Mouse (Mus musculus) MEL (cell line): ENCODE data around the gene Utp20. TPM values are rescaled to one million over a fixed set of nuclear protein-coding genes. Genes with fewer than 3 reads are reported as not detected.

ENCODE experiments used
- DNase-seq: peaks from one replicate; pipeline ENCODE4 v3.0.0; 2011; ENCODE audit warnings: low read depth, low spot score
- H3K27ac ChIP-seq: 2 replicates; pipeline ENCODE4 v1.5.1; 2012; ENCODE audit warnings: low read depth, mild to moderate bottlenecking, control low read depth, low read length, moderate library complexity; ENCODE audit not compliant: control insufficient read depth
- H3K27me3 ChIP-seq, 2 experiments: fragments of 150-350 bp in 1 of 2; sonication (generic) in 1 of 2; 2 replicates each; pipeline ENCODE4 v1.6.1; 2012; ENCODE audit warnings: low read length in 2 of 2, mild to moderate bottlenecking in 2 of 2, improper control_type of control experiment in 1 of 2, moderate library complexity in 1 of 2; ENCODE audit not compliant: insufficient read depth in 2 of 2, control insufficient read depth in 1 of 2
- H3K36me3 ChIP-seq, 2 experiments: 2 replicates each; pipeline ENCODE4 v1.6.1; 2012 to 2014; ENCODE audit warnings: low read length in 2 of 2, improper control_type of control experiment in 1 of 2, inconsistent platforms in 1 of 2, mild to moderate bottlenecking in 1 of 2; ENCODE audit not compliant: insufficient read depth in 2 of 2, control insufficient read depth in 1 of 2
- H3K4me1 ChIP-seq, 2 experiments: fragments of 150-350 bp in 1 of 2; sonication (generic) in 1 of 2; 2 replicates each; pipeline ENCODE4 v1.6.1; 2012; ENCODE audit warnings: low read length in 2 of 2, improper control_type of control experiment in 1 of 2, mild to moderate bottlenecking in 1 of 2; ENCODE audit not compliant: insufficient read depth in 2 of 2, control insufficient read depth in 1 of 2
- H3K4me3 ChIP-seq, 2 experiments: fragments of 150-350 bp in 1 of 2; sonication (generic) in 1 of 2; 2 replicates each; pipeline ENCODE4 v1.5.1; 2012; ENCODE audit warnings: low read depth in 2 of 2, low read length in 2 of 2, mild to moderate bottlenecking in 2 of 2, moderate library complexity in 2 of 2, control low read depth in 1 of 2, improper control_type of control experiment in 1 of 2; ENCODE audit not compliant: control insufficient read depth in 1 of 2, insufficient read depth in 1 of 2
- H3K79me2 ChIP-seq: 2 replicates; pipeline ENCODE4 v1.6.1; 2012; ENCODE audit warnings: mild to moderate bottlenecking, low read length, moderate library complexity; ENCODE audit not compliant: control insufficient read depth, poor library complexity, insufficient read depth
- H3K9ac ChIP-seq: 2 replicates; pipeline ENCODE4 v1.6.1; 2012; ENCODE audit warnings: low read depth, mild to moderate bottlenecking, control low read depth, low read length, moderate library complexity; ENCODE audit not compliant: control insufficient read depth, poor library complexity, severe bottlenecking
- H3K9me3 ChIP-seq: fragments of 150-350 bp; sonication (generic); replicated peaks from 2 replicates; pipeline ENCODE4 v1.6.1; 2012; ENCODE audit warnings: mild to moderate bottlenecking, low read length, improper control_type of control experiment, moderate library complexity; ENCODE audit not compliant: insufficient read depth
- CHD2 ChIP-seq: IDR thresholded peaks from 2 replicates; pipeline ENCODE4 v1.6.1; 2011; ENCODE audit warnings: low read length, improper control_type of control experiment
- CTCF ChIP-seq, 3 experiments: IDR thresholded peaks in 2 of 3; conservative IDR thresholded peaks in 1 of 3; 2 replicates each; pipeline ENCODE4 v1.5.1; 2011 to 2012; ENCODE audit warnings: low read length in 3 of 3, low read depth in 2 of 3, mild to moderate bottlenecking in 2 of 3, improper control_type of control experiment in 1 of 3, inconsistent platforms in 1 of 3, mixed read lengths in 1 of 3, moderate library complexity in 1 of 3; ENCODE audit not compliant: control insufficient read depth in 1 of 3, insufficient read depth in 1 of 3, poor library complexity in 1 of 3, severe bottlenecking in 1 of 3
- ELF1 ChIP-seq: IDR thresholded peaks from 2 replicates; pipeline ENCODE4 v1.6.1; 2014; ENCODE audit warnings: low read depth, mild to moderate bottlenecking, inconsistent platforms, low read length, improper control_type of control experiment, moderate library complexity
- GABPA ChIP-seq: IDR thresholded peaks from 2 replicates; pipeline ENCODE4 v1.6.1; 2012; ENCODE audit warnings: low read depth, mild to moderate bottlenecking, inconsistent platforms, low read length, improper control_type of control experiment, moderate library complexity
- GATA1 ChIP-seq: IDR thresholded peaks from 2 replicates; pipeline ENCODE4 v1.6.1; 2011; ENCODE audit warnings: low read depth, low read length, improper control_type of control experiment
- HCFC1 ChIP-seq: IDR thresholded peaks from 2 replicates; pipeline ENCODE4 v1.6.1; 2012; ENCODE audit warnings: low read depth, mild to moderate bottlenecking, inconsistent platforms, low read length, improper control_type of control experiment, moderate library complexity
- JUND ChIP-seq: IDR thresholded peaks from 2 replicates; pipeline ENCODE4 v1.6.1; 2011; ENCODE audit warnings: low read depth, mild to moderate bottlenecking, improper control_type of control experiment, low read length
- MAFK ChIP-seq: IDR thresholded peaks from 2 replicates; pipeline ENCODE4 v1.6.1; 2011; ENCODE audit warnings: low read depth, mild to moderate bottlenecking, low read length, improper control_type of control experiment, borderline replicate concordance
- MAX ChIP-seq: IDR thresholded peaks from 2 replicates; pipeline ENCODE4 v1.6.1; 2011; ENCODE audit warnings: low read length, improper control_type of control experiment
- MEF2A ChIP-seq: IDR thresholded peaks from 2 replicates; pipeline ENCODE4 v1.6.1; 2014; ENCODE audit warnings: low read depth, mild to moderate bottlenecking, inconsistent platforms, low read length, improper control_type of control experiment; ENCODE audit not compliant: poor library complexity, insufficient replicate concordance, severe bottlenecking; ENCODE audit errors: extremely low read depth
- NELFE ChIP-seq: IDR thresholded peaks from 2 replicates; pipeline ENCODE4 v1.6.1; 2011; ENCODE audit warnings: low read depth, low read length, improper control_type of control experiment
- NRF1 ChIP-seq: IDR thresholded peaks from 2 replicates; pipeline ENCODE4 v1.6.1; 2014; ENCODE audit warnings: low read depth, mild to moderate bottlenecking, inconsistent platforms, low read length, improper control_type of control experiment, moderate library complexity; ENCODE audit not compliant: poor library complexity, insufficient read depth, severe bottlenecking
- POLR2A ChIP-seq, 2 experiments: IDR thresholded peaks; 2 replicates each; pipeline ENCODE4 v1.6.1; 2011 to 2012; ENCODE audit warnings: low read length in 2 of 2, mild to moderate bottlenecking in 2 of 2, control low read depth in 1 of 2, improper control_type of control experiment in 1 of 2, low read depth in 1 of 2, moderate library complexity in 1 of 2; ENCODE audit not compliant: control insufficient read depth in 1 of 2, insufficient read depth in 1 of 2, poor library complexity in 1 of 2
- RAD21 ChIP-seq: IDR thresholded peaks from 2 replicates; pipeline ENCODE4 v1.6.1; 2011; ENCODE audit warnings: mild to moderate bottlenecking, low read depth, low read length, improper control_type of control experiment
- SIN3A ChIP-seq: IDR thresholded peaks from 2 replicates; pipeline ENCODE4 v1.6.1; 2012; ENCODE audit warnings: low read length, improper control_type of control experiment, inconsistent platforms
- SMC3 ChIP-seq: IDR thresholded peaks from 2 replicates; pipeline ENCODE4 v1.6.1; 2011; ENCODE audit warnings: low read depth, low read length, improper control_type of control experiment
- TBP ChIP-seq: IDR thresholded peaks from 2 replicates; pipeline ENCODE4 v1.8.0; 2011; ENCODE audit warnings: low read depth, low read length, improper control_type of control experiment
- TCF12 ChIP-seq: IDR thresholded peaks from 2 replicates; pipeline ENCODE4 v1.6.1; 2014; ENCODE audit warnings: low read depth, mild to moderate bottlenecking, inconsistent platforms, low read length, improper control_type of control experiment, moderate library complexity
- USF2 ChIP-seq, 2 experiments: IDR thresholded peaks; 2 replicates each; pipeline ENCODE4 v1.6.1; 2011 to 2012; ENCODE audit warnings: improper control_type of control experiment in 2 of 2, low read length in 2 of 2, borderline replicate concordance in 1 of 2, inconsistent platforms in 1 of 2, low read depth in 1 of 2, mild to moderate bottlenecking in 1 of 2; ENCODE audit not compliant: insufficient read depth in 1 of 2
- ZMIZ1 ChIP-seq: IDR thresholded peaks from 2 replicates; pipeline ENCODE4 v1.6.1; 2012; ENCODE audit warnings: low read depth, mild to moderate bottlenecking, inconsistent platforms, low read length, improper control_type of control experiment, moderate library complexity
- polyA plus RNA-seq, 2 experiments: library from polyadenylated mRNA; stranded (reverse) in 1 of 2; unstranded in 1 of 2; fragments of >175 nt in 1 of 2; fragments of >200 nt in 1 of 2; gene quantifications; 2 replicates each; pipeline versions ENCODE4 v1.2.1 to v1.2.4; 2012; ENCODE audit warnings: low replicate concordance in 2 of 2, low read depth in 1 of 2; ENCODE audit not compliant: insufficient read length in 2 of 2, insufficient read depth in 1 of 2, missing spikeins in 1 of 2
- total RNA-seq: library from RNA; depleted of rRNA; stranded (reverse); fragments of 300-350 nt; gene quantifications from 2 replicates; pipeline ENCODE4 v1.2.3, GENCODE M21; 2012

The Utp20 gene
- total and polyA plus RNA-seq, 3 experiments: 56.5 to 138 (median 62.8) TPM

- no peaks in the 10 kb centered on the region for H3K36me3 ChIP-seq
- TF ChIP-seq ZMIZ1: no peak
- no peak overlapping the region for H3K9ac ChIP-seq
Measured at GRCm38 (mm10) chr10:88860911-88861310, 34.3 kb upstream of the Utp20 start.

GRCm38 (mm10) chr10:88853326-88853725 lies 26.7 kb upstream of the Utp20 start:
- H3K9me3 ChIP-seq: no peaks in the 10 kb centered on the region
- no peaks in the 10 kb centered on the region for H3K79me2 ChIP-seq
- no peaks in the 10 kb centered on the region; a peak in 1 of 4 replicates for H3K27me3 ChIP-seq
- H3K27ac ChIP-seq: no peak overlapping the region
- no peak for TF ChIP-seq NRF1
- TF ChIP-seq TCF12: no peak
- TF ChIP-seq HCFC1: no peak
- no peak for TF ChIP-seq JUND
- TF ChIP-seq MAX: no peak
- no peak for TF ChIP-seq MAFK
- TF ChIP-seq CTCF (IDR thresholded peaks at IDR 0.05 in 2 of 3, conservative IDR thresholded peaks at IDR 0.05 in 1 of 3; ENCODE audit: control insufficient read depth in 1 of 3, insufficient read depth in 1 of 3, low read depth in 2 of 3, low read length in 3 of 3, poor library complexity in 1 of 3, severe bottlenecking in 1 of 3): no peak
- TF ChIP-seq NELFE: no peak
- no peak for TF ChIP-seq MEF2A
- TF ChIP-seq GATA1: no peak
- no peak for TF ChIP-seq USF2 (IDR thresholded peaks at IDR 0.05; ENCODE audit: borderline replicate concordance in 1 of 2, insufficient read depth in 1 of 2, low read depth in 1 of 2, low read length in 2 of 2)
- TF ChIP-seq SMC3: no peak
- no peak for TF ChIP-seq TBP
- no peak for TF ChIP-seq SIN3A
- TF ChIP-seq CHD2: no peak
- TF ChIP-seq POLR2A (IDR thresholded peaks at IDR 0.05; ENCODE audit: control insufficient read depth in 1 of 2, insufficient read depth in 1 of 2, low read depth in 1 of 2, low read length in 2 of 2, poor library complexity in 1 of 2): no peak
- TF ChIP-seq RAD21: no peak
- TF ChIP-seq ELF1: no peak
- no peak for TF ChIP-seq GABPA
- H3K4me3 ChIP-seq: no peak overlapping the region
- no peaks in the 10 kb centered on the region for H3K36me3 ChIP-seq
- no peak overlapping the region for H3K9ac ChIP-seq
- H3K4me1 ChIP-seq: no peaks in the 10 kb centered on the region
- DNase-seq: no peak

More at GRCm38 (mm10) chr10:88860911-88861310, 34.3 kb upstream of the Utp20 start:
- Histone ChIP-seq H3K79me2 (no peaks in the 10 kb centered on the region), H3K4me1 (no peaks in the 10 kb centered on the region), H3K9me3 (no peaks in the 10 kb centered on the region), H3K27me3 (0 out of 4 replicates have a peak, but pooled peaks cover 0 to 1% of the 10 kb centered on the region in 2 experiments), H3K27ac (no peak overlapping the region), H3K4me3 (no peak overlapping the region)
- no peak for DNase-seq
